Mouse (Mus musculus) erythroblast, embryonic 14.5 days (primary cell): ENCODE data around the gene Msl1.

ENCODE experiments used
- GATA1 ChIP-seq: IDR thresholded peaks from 2 replicates; pipeline ENCODE4 v1.6.1; 2012; ENCODE audit warnings: low read length, inconsistent platforms, mixed read lengths
- TAL1 ChIP-seq: IDR thresholded peaks from 3 replicates; pipeline ENCODE4 v1.6.1; 2012; ENCODE audit warnings: low read length, inconsistent platforms, mixed read lengths

DNA sequence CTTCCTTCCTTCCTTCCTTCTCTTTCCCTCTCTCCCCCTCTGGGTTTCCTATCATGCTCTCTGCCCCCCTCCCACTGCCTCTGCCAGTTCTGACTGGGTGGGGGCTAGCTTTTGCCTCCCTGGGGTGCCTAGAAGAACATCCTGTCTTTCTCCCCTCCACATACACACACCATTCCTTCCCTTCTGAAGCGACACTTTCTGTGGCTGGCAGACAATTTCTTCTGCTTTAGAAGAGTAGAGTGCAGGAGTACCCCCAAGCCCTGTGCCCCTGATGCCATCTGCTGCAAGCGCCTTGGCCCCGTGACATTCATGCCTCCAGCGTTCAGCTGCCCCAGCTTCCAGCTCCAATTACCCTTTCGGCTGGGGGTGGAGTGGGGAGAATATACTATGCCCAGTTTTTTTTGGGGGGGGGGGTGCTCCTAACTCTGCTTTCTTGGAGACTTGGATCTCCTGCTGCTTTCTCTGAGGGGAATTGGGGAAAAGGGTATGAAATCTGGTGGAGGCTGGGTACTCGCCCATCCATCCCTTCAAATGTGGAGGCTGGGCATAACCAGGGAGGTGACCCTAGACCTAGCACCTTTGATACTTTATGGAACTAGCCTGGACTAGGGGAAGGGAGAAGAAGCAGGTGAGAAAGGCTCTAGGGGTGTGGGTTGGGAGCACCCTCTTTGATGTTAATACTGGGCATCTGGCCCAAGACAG, 47.4 kb upstream of the Msl1 start:
- TF ChIP-seq GATA1 (no peak), TAL1 (no peak)
